ENCODE assay signal across 26 mouse cellular contexts in the genomic region with DNA sequence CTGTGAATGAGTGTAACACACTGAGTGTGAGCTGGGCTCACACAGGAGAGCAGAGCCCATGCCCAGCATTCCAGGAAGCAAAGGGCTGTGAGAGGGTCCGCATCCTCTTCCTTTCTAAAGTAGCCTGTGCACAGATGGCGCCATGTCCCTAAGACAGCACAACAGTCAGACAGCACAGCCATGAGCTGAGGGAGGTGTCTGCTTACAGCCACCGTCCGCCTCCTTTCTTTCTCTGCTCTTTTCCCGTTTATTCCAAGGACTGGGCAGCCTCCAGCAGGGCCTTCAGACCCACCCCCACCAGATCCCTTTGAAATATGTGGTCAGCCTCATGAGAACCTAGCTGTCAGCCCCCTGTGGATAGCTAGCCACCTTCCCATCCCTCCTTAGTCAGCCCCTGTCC. TPM values are rescaled to one million over a fixed set of nuclear protein-coding genes. Genes with fewer than 3 reads are reported as not detected.
"Had no signal": no experiment of that assay in that cellular context is flagged by ENCODE, and none has a peak within 500 bp of the region (broad histone marks: within the 10 kb centered on the region; RNA-seq: fewer than 3 reads in every experiment).

No protein-coding gene starts in this region.

- DNase-seq: gastrocnemius, postnatal 14 days; gastrocnemius, postnatal 36 days; heart, adult 11 months; heart, adult 2 months; heart, postnatal 14 days; heart, postnatal 36 days; kidney, adult 11 months; kidney, adult 2 months; kidney, adult 9 months; kidney, postnatal 14 days; kidney, postnatal 36 days; layer of hippocampus, adult 9-11 months; layer of hippocampus, postnatal 36 days; left cerebral cortex, postnatal 4 days had no signal

- ATAC-seq: hindbrain, postnatal 0 days; intestine, embryonic 16.5 days; liver, embryonic 12.5 days had no signal

- H3K4me3 ChIP-seq: heart, adult 2 months; heart, embryonic 13.5 days; heart, embryonic 15.5 days; kidney, embryonic 15.5 days; limb, embryonic 13.5 days; limb, embryonic 15.5 days; liver, embryonic 12.5 days had no signal

- H3K9me3 ChIP-seq: heart, embryonic 13.5 days; heart, embryonic 15.5 days; kidney, embryonic 15.5 days; limb, embryonic 13.5 days; limb, embryonic 15.5 days; liver, embryonic 12.5 days had no signal

- H3K27ac ChIP-seq: heart, adult 2 months; heart, embryonic 13.5 days; heart, embryonic 15.5 days; hindbrain, embryonic 14.5 days; hindbrain, postnatal 0 days; kidney, embryonic 15.5 days; kidney, postnatal 0 days; limb, embryonic 13.5 days; limb, embryonic 15.5 days; liver, embryonic 14.5 days had no signal

- H3K9ac ChIP-seq: heart, embryonic 13.5 days; heart, embryonic 15.5 days; hindbrain, embryonic 14.5 days; kidney, embryonic 15.5 days; limb, embryonic 13.5 days; limb, embryonic 15.5 days; liver, embryonic 12.5 days; liver, embryonic 14.5 days had no signal

- H3K4me1 ChIP-seq: heart, embryonic 13.5 days; heart, embryonic 15.5 days; limb, embryonic 13.5 days; limb, embryonic 15.5 days had no signal

- H3K4me2 ChIP-seq: heart, embryonic 11.5 days; heart, embryonic 13.5 days; heart, embryonic 15.5 days; hindbrain, embryonic 14.5 days; kidney, embryonic 15.5 days; limb, embryonic 13.5 days; limb, embryonic 15.5 days; liver, embryonic 12.5 days had no signal

RNA-seq across cellular contexts. Expression of a gene that starts 5.7 kb away (rescaled TPM):
- polyA plus RNA-seq: heart, adult 2 months had no signal
